Mouse (Mus musculus): ENCODE measurements around the gene Zbtb39. TPM values are rescaled to one million over a fixed set of nuclear protein-coding genes. Genes with fewer than 3 reads are reported as not detected.

Zbtb39 gene
- polyA plus RNA-seq, 1 experiment from 2014 or later = 0.70 TPM

Other genes with a start within 250 kb of the Zbtb39 start
- gene Stac3, start 237.9 kb upstream of the Zbtb39 start, polyA plus RNA-seq (2015; fragmentation: Nextera tagmentation; extraction: Ambion mirVana) = 0.59 and 0.65 TPM in 2 replicates
- 62.5 and 67.9 TPM in 2 replicates for gene Ndufa4l2, start 224.6 kb upstream of the Zbtb39 start, polyA plus RNA-seq (2015; fragmentation: Nextera tagmentation; extraction: Ambion mirVana)
- gene Shmt2, start 217.1 kb upstream of the Zbtb39 start, polyA plus RNA-seq (2015; fragmentation: Nextera tagmentation; extraction: Ambion mirVana) = 180 and 183 TPM in 2 replicates
- 0.14 TPM in 1 of 2 replicates, not detected in the other for gene Nxph4, start 205.0 kb upstream of the Zbtb39 start, polyA plus RNA-seq (2015; fragmentation: Nextera tagmentation; extraction: Ambion mirVana)
- 31.9 and 36.3 TPM in 2 replicates for gene Lrp1, start 118.4 kb upstream of the Zbtb39 start, polyA plus RNA-seq (2015; fragmentation: Nextera tagmentation; extraction: Ambion mirVana)
- gene Stat6, start 96.6 kb upstream of the Zbtb39 start, polyA plus RNA-seq (2015; fragmentation: Nextera tagmentation; extraction: Ambion mirVana) = 14.8 and 17.7 TPM in 2 replicates
- 6.7 and 7.1 TPM in 2 replicates for gene Nemp1, start 72.6 kb upstream of the Zbtb39 start, polyA plus RNA-seq (2015; fragmentation: Nextera tagmentation; extraction: Ambion mirVana)
- 3.0 and 3.9 TPM in 2 replicates for gene Nab2, start 71.0 kb upstream of the Zbtb39 start, polyA plus RNA-seq (2015; fragmentation: Nextera tagmentation; extraction: Ambion mirVana)
- 0.11 and 0.55 TPM in 2 replicates for gene Myo1a, start 34.4 kb upstream of the Zbtb39 start, polyA plus RNA-seq (2015; fragmentation: Nextera tagmentation; extraction: Ambion mirVana)
- gene Tac2, start 15.1 kb upstream of the Zbtb39 start, polyA plus RNA-seq (2015; fragmentation: Nextera tagmentation; extraction: Ambion mirVana) = 11.3 and 13.1 TPM in 2 replicates
- gene Gpr182, start 12.2 kb downstream of the Zbtb39 start, polyA plus RNA-seq (2015; fragmentation: Nextera tagmentation; extraction: Ambion mirVana) = 13.4 and 15.6 TPM in 2 replicates
- gene Rdh1, start 20.2 kb downstream of the Zbtb39 start, polyA plus RNA-seq (2015; fragmentation: Nextera tagmentation; extraction: Ambion mirVana) = 0.12 and 0.20 TPM in 2 replicates
- gene Rdh16f1, start 20.2 kb downstream of the Zbtb39 start, polyA plus RNA-seq (2015; fragmentation: Nextera tagmentation; extraction: Ambion mirVana) = 0.14 and 0.25 TPM in 2 replicates
- not detected in 2 replicates for gene Rdh9, start 36.8 kb downstream of the Zbtb39 start, polyA plus RNA-seq (2015; fragmentation: Nextera tagmentation; extraction: Ambion mirVana)
- 0.04 and 0.05 TPM in 2 replicates for gene Rdh16, start 61.6 kb downstream of the Zbtb39 start, polyA plus RNA-seq (2015; fragmentation: Nextera tagmentation; extraction: Ambion mirVana)
- gene Rdh19, start 110.4 kb downstream of the Zbtb39 start, polyA plus RNA-seq (2015; fragmentation: Nextera tagmentation; extraction: Ambion mirVana) = 0.11 TPM in 1 of 2 replicates, not detected in the other
- gene Rdh16f2, start 126.9 kb downstream of the Zbtb39 start, polyA plus RNA-seq (2015; fragmentation: Nextera tagmentation; extraction: Ambion mirVana) = 0.45 and 0.54 TPM in 2 replicates
- gene Rdh7, start 149.3 kb downstream of the Zbtb39 start, polyA plus RNA-seq (2015; fragmentation: Nextera tagmentation; extraction: Ambion mirVana) = 20.8 and 33.3 TPM in 2 replicates
- gene Sdr9c7, start 159.0 kb downstream of the Zbtb39 start, polyA plus RNA-seq (2015; fragmentation: Nextera tagmentation; extraction: Ambion mirVana) = not detected in 2 replicates